ENCODE assay signal across 25 mouse cellular contexts in the genomic region with DNA sequence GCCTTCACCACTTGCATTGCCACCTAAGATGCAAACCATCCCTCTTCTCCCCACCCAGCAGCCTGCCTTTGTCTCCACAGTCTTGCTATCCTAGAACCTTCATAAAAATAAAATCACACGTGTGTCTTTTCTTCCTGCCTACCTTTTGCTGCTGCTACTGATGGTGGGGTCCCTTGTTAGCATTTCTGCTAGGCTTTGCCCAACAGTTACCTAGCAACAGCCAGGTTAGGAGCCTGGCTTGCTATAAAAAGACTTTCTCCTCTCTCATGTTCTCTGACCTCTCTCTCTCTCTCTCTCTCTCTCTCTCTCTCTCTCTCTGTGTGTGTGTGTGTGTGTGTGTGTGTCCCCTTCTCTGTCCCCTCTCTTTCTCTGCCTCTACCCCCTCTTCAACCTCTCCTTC. TPM values are rescaled to one million over a fixed set of nuclear protein-coding genes. Genes with fewer than 3 reads are reported as not detected.
DNase-seq lines count a peak whose midpoint lies in the region; ATAC-seq and TF ChIP-seq lines count a peak whose summit lies in the region.
"Had no signal": no experiment of that assay in that cellular context is flagged by ENCODE, and none has a peak within 500 bp of the region (broad histone marks: within the 10 kb centered on the region; RNA-seq: fewer than 3 reads in every experiment).

No protein-coding gene starts in this region.

- DNase-seq in forebrain, embryonic 14.5 days (ENCODE audit: low spot score) = no peak
- peak; percentile 46 for DNase-seq in midbrain, embryonic 14.5 days
- DNase-seq in midbrain, embryonic 11.5 days (ENCODE audit: low spot score, missing footprints) = no peak
- peak; percentile 54 for DNase-seq in midbrain, postnatal 0 days (ENCODE audit: low spot score)
- no peak for DNase-seq in ovary, adult 18-20 months (ENCODE audit: low spot score)
- DNase-seq: adrenal gland, postnatal 14 days; B cell, adult 2 months; cerebellum, adult 2 months; cerebellum, postnatal 10 days; gastrocnemius, postnatal 25 days had no signal

- no peak overlapping the region for H3K9ac ChIP-seq in forebrain, embryonic 15.5 days (replicated peaks)
- no peak overlapping the region for H3K9ac ChIP-seq in forebrain, embryonic 14.5 days (ENCODE audit: low read length)
- H3K9ac ChIP-seq in midbrain, embryonic 14.5 days (replicated peaks; ENCODE audit: low read length) = no peak overlapping the region
- no peak overlapping the region for H3K9ac ChIP-seq in midbrain, embryonic 11.5 days (ENCODE audit: low read length)
- H3K9ac ChIP-seq in ES-Bruce4 (ENCODE audit: low read depth, poor library complexity, severe bottlenecking) = no peak overlapping the region
- H3K9ac ChIP-seq in midbrain, postnatal 0 days (replicated peaks; ENCODE audit: low read length, poor library complexity, severe bottlenecking) = no peak overlapping the region
- H3K9ac ChIP-seq: heart, embryonic 12.5 days had no signal

- TF ChIP-seq EP300 in ES-Bruce4 (IDR thresholded peaks at IDR 0.05; ENCODE audit: insufficient read depth, low read depth, low read length) = no peak

- H3K27me3 ChIP-seq in forebrain, embryonic 15.5 days = no peaks in the 10 kb centered on the region
- H3K27me3 ChIP-seq in forebrain, embryonic 14.5 days (replicated peaks; ENCODE audit: control insufficient read depth, insufficient read depth, low read length) = no peaks in the 10 kb centered on the region
- H3K27me3 ChIP-seq in midbrain, embryonic 14.5 days (ENCODE audit: control insufficient read depth, insufficient read depth, low read length) = no peaks in the 10 kb centered on the region
- H3K27me3 ChIP-seq in midbrain, embryonic 11.5 days (ENCODE audit: control insufficient read depth, insufficient read depth, low read length) = no peaks in the 10 kb centered on the region
- H3K27me3 ChIP-seq in ES-Bruce4 (ENCODE audit: control insufficient read depth, insufficient read depth, low read length, poor library complexity, severe bottlenecking) = no peaks in the 10 kb centered on the region
- no peaks in the 10 kb centered on the region for H3K27me3 ChIP-seq in midbrain, postnatal 0 days (ENCODE audit: insufficient read depth, low read length)
- H3K27me3 ChIP-seq: heart, embryonic 12.5 days had no signal

- no peak overlapping the region for H3K4me2 ChIP-seq in forebrain, embryonic 15.5 days (replicated peaks)
- H3K4me2 ChIP-seq in forebrain, embryonic 14.5 days (ENCODE audit: low read length) = no peak overlapping the region
- no peak overlapping the region for H3K4me2 ChIP-seq in midbrain, embryonic 14.5 days (ENCODE audit: low read length)
- no peak overlapping the region for H3K4me2 ChIP-seq in midbrain, embryonic 11.5 days
- no peak overlapping the region for H3K4me2 ChIP-seq in midbrain, postnatal 0 days (ENCODE audit: low read depth, low read length, poor library complexity, severe bottlenecking)
- H3K4me2 ChIP-seq: heart, embryonic 12.5 days had no signal

- H3K27ac ChIP-seq in forebrain, embryonic 15.5 days (replicated peaks) = peak overlapping the region; percentile 50
- no peak overlapping the region for H3K27ac ChIP-seq in forebrain, embryonic 14.5 days (ENCODE audit: low read depth, low read length)
- no peak overlapping the region for H3K27ac ChIP-seq in midbrain, embryonic 14.5 days (replicated peaks; ENCODE audit: low read depth, low read length)
- H3K27ac ChIP-seq in midbrain, embryonic 11.5 days (ENCODE audit: low read depth, low read length) = no peak overlapping the region
- H3K27ac ChIP-seq in ES-Bruce4 (ENCODE audit: insufficient read depth, low read length) = peak overlapping the region; percentile 0; the same call in 1 of the 2 replicates
- 0 out of 2 replicates have a peak overlapping the region, but pooled peaks have one; percentile 43 for H3K27ac ChIP-seq in midbrain, postnatal 0 days (ENCODE audit: low read depth, low read length)
- H3K27ac ChIP-seq: embryonic facial prominence, embryonic 10.5 days; hindbrain, embryonic 10.5 days had no signal

- no peaks in the 10 kb centered on the region for H3K9me3 ChIP-seq in forebrain, embryonic 15.5 days
- no peaks in the 10 kb centered on the region for H3K9me3 ChIP-seq in forebrain, embryonic 14.5 days (replicated peaks; ENCODE audit: control insufficient read depth, low read length)
- no peaks in the 10 kb centered on the region for H3K9me3 ChIP-seq in midbrain, embryonic 14.5 days (ENCODE audit: control insufficient read depth, low read length)
- H3K9me3 ChIP-seq in midbrain, embryonic 11.5 days (ENCODE audit: control insufficient read depth, low read length) = no peaks in the 10 kb centered on the region
- H3K9me3 ChIP-seq in ES-Bruce4 (replicated peaks; ENCODE audit: control insufficient read depth, insufficient read depth, low read length, poor library complexity, severe bottlenecking) = no peaks in the 10 kb centered on the region
- 0 out of 2 replicates have a peak, but pooled peaks cover 3% of the 10 kb centered on the region for H3K9me3 ChIP-seq in midbrain, postnatal 0 days (ENCODE audit: low read length)
- H3K9me3 ChIP-seq: embryonic facial prominence, embryonic 10.5 days; hindbrain, embryonic 10.5 days had no signal

- peaks cover 6% of the 10 kb centered on the region for H3K4me1 ChIP-seq in forebrain, embryonic 15.5 days
- H3K4me1 ChIP-seq in forebrain, embryonic 14.5 days (ENCODE audit: control insufficient read depth, insufficient read depth, low read length) = no peaks in the 10 kb centered on the region
- H3K4me1 ChIP-seq in midbrain, embryonic 14.5 days (ENCODE audit: control insufficient read depth, insufficient read depth, low read length) = 0 out of 2 replicates have a peak, but pooled peaks cover 2% of the 10 kb centered on the region
- no peaks in the 10 kb centered on the region for H3K4me1 ChIP-seq in midbrain, embryonic 11.5 days (ENCODE audit: control insufficient read depth, insufficient read depth, low read length)
- H3K4me1 ChIP-seq in ES-Bruce4 (ENCODE audit: control insufficient read depth, insufficient read depth, low read length) = peaks cover 11% of the 10 kb centered on the region
- H3K4me1 ChIP-seq in midbrain, postnatal 0 days (ENCODE audit: insufficient read depth, low read length) = 0 out of 2 replicates have a peak, but pooled peaks cover 4% of the 10 kb centered on the region

- ATAC-seq in forebrain, embryonic 15.5 days (replicated peaks) = no peak
- ATAC-seq in forebrain, embryonic 14.5 days = no peak
- ATAC-seq in midbrain, embryonic 14.5 days (ENCODE audit: low FRiP score, low TSS enrichment) = no peak
- ATAC-seq in midbrain, embryonic 11.5 days (ENCODE audit: low FRiP score) = no peak
- no peak for ATAC-seq in midbrain, postnatal 0 days (ENCODE audit: low FRiP score)
- ATAC-seq: activated CD4-positive, CD25-positive, alpha-beta regulatory T cell, adult 4 months; CD4-positive, CD25-positive, alpha-beta regulatory T cell, adult 4 months; forebrain, embryonic 16.5 days had no signal

- no peak for TF ChIP-seq CTCF in ES-Bruce4 (IDR thresholded peaks at IDR 0.05; ENCODE audit: low read depth, low read length)
- no peak for TF ChIP-seq CTCF in midbrain, postnatal 0 days (IDR thresholded peaks at IDR 0.05)

- TF ChIP-seq POLR2A in ES-Bruce4 (IDR thresholded peaks at IDR 0.05; ENCODE audit: insufficient read depth, low read length) = no peak

- whole genome bisulfite sequencing in forebrain, embryonic 15.5 days = 20% methylated on average over 1 of the region's 1 CpGs
- 29% methylated on average over 1 of the region's 1 CpGs for WGBS in forebrain, embryonic 14.5 days
- WGBS in midbrain, embryonic 14.5 days = 21% methylated on average over 1 of the region's 1 CpGs
- 41% methylated on average over 1 of the region's 1 CpGs for WGBS in midbrain, embryonic 11.5 days
- WGBS in midbrain, postnatal 0 days = 15% methylated on average over 1 of the region's 1 CpGs

- H3K4me3 ChIP-seq in forebrain, embryonic 15.5 days = no peak overlapping the region
- H3K4me3 ChIP-seq in forebrain, embryonic 14.5 days (ENCODE audit: low read depth, low read length) = no peak overlapping the region
- no peak overlapping the region for H3K4me3 ChIP-seq in midbrain, embryonic 14.5 days (replicated peaks; ENCODE audit: low read depth, low read length)
- H3K4me3 ChIP-seq in midbrain, embryonic 11.5 days (ENCODE audit: low read depth, low read length) = no peak overlapping the region
- no peak overlapping the region for H3K4me3 ChIP-seq in ES-Bruce4 (ENCODE audit: low read depth, low read length)
- H3K4me3 ChIP-seq in midbrain, postnatal 0 days (ENCODE audit: low read depth, low read length) = no peak overlapping the region
- H3K4me3 ChIP-seq: embryonic facial prominence, embryonic 10.5 days; heart, embryonic 12.5 days; hindbrain, embryonic 10.5 days had no signal

- H3K36me3 ChIP-seq in forebrain, embryonic 15.5 days = no peaks in the 10 kb centered on the region
- H3K36me3 ChIP-seq in forebrain, embryonic 14.5 days (ENCODE audit: control insufficient read depth, insufficient read depth, low read length) = no peaks in the 10 kb centered on the region
- H3K36me3 ChIP-seq in midbrain, embryonic 14.5 days (ENCODE audit: control insufficient read depth, insufficient read depth, low read length) = no peaks in the 10 kb centered on the region
- no peaks in the 10 kb centered on the region for H3K36me3 ChIP-seq in midbrain, embryonic 11.5 days (ENCODE audit: control insufficient read depth, insufficient read depth, low read length)
- no peaks in the 10 kb centered on the region for H3K36me3 ChIP-seq in ES-Bruce4 (ENCODE audit: control insufficient read depth, insufficient read depth, low read length, poor library complexity, severe bottlenecking)
- no peaks in the 10 kb centered on the region for H3K36me3 ChIP-seq in midbrain, postnatal 0 days (ENCODE audit: insufficient read depth, low read length)
- H3K36me3 ChIP-seq: embryonic facial prominence, embryonic 10.5 days; heart, embryonic 12.5 days; hindbrain, embryonic 10.5 days had no signal

RNA-seq across cellular contexts. Expression of a gene that starts 48.8 kb away (rescaled TPM):
- not detected in 2 replicates for polyA plus RNA-seq in forebrain, embryonic 15.5 days (2015; fragmentation: Nextera tagmentation; extraction: Ambion mirVana)
- not detected in 2 replicates for polyA plus RNA-seq in forebrain, embryonic 14.5 days (2014; fragmentation: Nextera tagmentation; extraction: Ambion mirVana)
- polyA plus RNA-seq in midbrain, embryonic 14.5 days (2014; fragmentation: Nextera tagmentation; extraction: Ambion mirVana) = not detected in 2 replicates
- not detected in 2 replicates for polyA plus RNA-seq in midbrain, embryonic 11.5 days (2014; fragmentation: Nextera tagmentation; extraction: Ambion mirVana)
- not detected in 2 replicates for polyA plus RNA-seq in ES-Bruce4 (2011; ENCODE audit: insufficient read depth, insufficient read length, low read depth, missing spikeins)
- total RNA-seq in midbrain, postnatal 0 days (2014; rRNA removed) = not detected in 2 replicates
- polyA plus RNA-seq in midbrain, postnatal 0 days (2015; fragmentation: Nextera tagmentation; extraction: Ambion mirVana) = 0.07 TPM in 1 of 2 replicates, not detected in the other
- total RNA-seq: adrenal gland, adult 18-20 months; adrenal gland, postnatal 14 days; gastrocnemius, adult 18-20 months; gastrocnemius, postnatal 25 days; heart, postnatal 25 days; MEL had no signal
- polyA plus RNA-seq: activated CD4-positive, CD25-positive, alpha-beta regulatory T cell, adult 4 months; CD4-positive, CD25-positive, alpha-beta regulatory T cell, adult 4 months; embryonic facial prominence, embryonic 14.5 days; forebrain, embryonic 16.5 days; hindbrain, embryonic 10.5 days had no signal

RNA-seq across cellular contexts. Expression of a gene that starts 54.3 kb away (rescaled TPM):
- polyA plus RNA-seq in forebrain, embryonic 15.5 days (2015; fragmentation: Nextera tagmentation; extraction: Ambion mirVana) = 0.41 TPM in 1 of 2 replicates, not detected in the other
- polyA plus RNA-seq in forebrain, embryonic 14.5 days (2014; fragmentation: Nextera tagmentation; extraction: Ambion mirVana) = 0.32 and 0.38 TPM in 2 replicates
- polyA plus RNA-seq in midbrain, embryonic 14.5 days (2014; fragmentation: Nextera tagmentation; extraction: Ambion mirVana) = 0.47 and 0.81 TPM in 2 replicates
- polyA plus RNA-seq in midbrain, embryonic 11.5 days (2014; fragmentation: Nextera tagmentation; extraction: Ambion mirVana) = not detected in 2 replicates
- polyA plus RNA-seq in ES-Bruce4 (2011; ENCODE audit: insufficient read depth, insufficient read length, low read depth, missing spikeins) = not detected in 2 replicates
- 2.8 TPM in 1 of 2 replicates, not detected in the other for total RNA-seq in midbrain, postnatal 0 days (2014; rRNA removed)
- polyA plus RNA-seq in midbrain, postnatal 0 days (2015; fragmentation: Nextera tagmentation; extraction: Ambion mirVana) = 1.3 and 2.4 TPM in 2 replicates
- total RNA-seq: gastrocnemius, adult 18-20 months; gastrocnemius, postnatal 25 days; granulocyte monocyte progenitor cell, adult 5-6 weeks; heart, adult 8-10 months; heart, postnatal 25 days; MEL had no signal
- polyA plus RNA-seq: activated CD4-positive, CD25-positive, alpha-beta regulatory T cell, adult 4 months; CD4-positive, CD25-positive, alpha-beta regulatory T cell, adult 4 months; hindbrain, embryonic 10.5 days had no signal

Comparison
In these comparisons a context has a peak if more than half of its experiments do, and no peak if none do; other contexts are left out.
1. H3K27ac ChIP-seq: peak in forebrain, embryonic 15.5 days (single experiment), ES-Bruce4 (single experiment) and midbrain, postnatal 0 days (single experiment); none in forebrain, embryonic 14.5 days (single experiment), midbrain, embryonic 14.5 days (single experiment) and midbrain, embryonic 11.5 days (single experiment).
2. DNase-seq: peak in midbrain, embryonic 14.5 days (single experiment) and midbrain, postnatal 0 days (single experiment); none in forebrain, embryonic 14.5 days (single experiment), midbrain, embryonic 11.5 days (single experiment) and ovary, adult 18-20 months (single experiment).